Mouse (Mus musculus) embryonic fibroblast, embryonic 13.5 days (primary cell): ENCODE data around the gene Mrc2.

Experiments
- CTCF ChIP-seq: IDR thresholded peaks from 2 replicates; pipeline ENCODE4 v1.5.1; 2011; ENCODE audit warnings: mild to moderate bottlenecking, control low read depth, low read length, moderate library complexity, borderline replicate concordance; ENCODE audit not compliant: insufficient read depth
- POLR2A ChIP-seq: IDR thresholded peaks from 2 replicates; pipeline ENCODE4 v1.6.1; 2011; ENCODE audit warnings: low read depth, mild to moderate bottlenecking, control low read depth, low read length, moderate library complexity

GRCm38 (mm10) chr11:105327101-105327500 is 34.7 kb downstream of the Mrc2 start:
- no peak for TF ChIP-seq CTCF
- no peak for TF ChIP-seq POLR2A
